Mouse (Mus musculus) heart, embryonic 11.5 days (tissue): ENCODE results near the gene Tubgcp2. TPM values are rescaled to one million over a fixed set of nuclear protein-coding genes. Genes with fewer than 3 reads are reported as not detected.

Source experiments
- ATAC-seq: fragments of 200-750 bp; cut with Nextera tagmentation; replicated peaks from 2 replicates; pipeline ENCODE4 v1.8.0; 2017; ENCODE audit warnings: moderate library complexity; ENCODE audit not compliant: insufficient number of reproducible peaks, low FRiP score, low TSS enrichment
- H3K27ac ChIP-seq: fragments of 300-500 bp; sonication (generic); 2 replicates; pipeline ENCODE4 v1.5.1; 2014; ENCODE audit warnings: mild to moderate bottlenecking, low read depth, low read length
- H3K27me3 ChIP-seq: fragments of 300-500 bp; sonication (generic); 2 replicates; pipeline ENCODE4 v1.6.1; 2014; ENCODE audit warnings: mild to moderate bottlenecking, low read length, mixed read lengths; ENCODE audit not compliant: control insufficient read depth, insufficient read depth
- H3K36me3 ChIP-seq: fragments of 300-500 bp; sonication (generic); 2 replicates; pipeline ENCODE4 v1.6.1; 2014; ENCODE audit warnings: mild to moderate bottlenecking, low read length, moderate library complexity, mixed read lengths; ENCODE audit not compliant: control insufficient read depth, insufficient read depth
- H3K4me1 ChIP-seq: fragments of 300-500 bp; sonication (generic); 2 replicates; pipeline ENCODE4 v1.6.1; 2014; ENCODE audit warnings: low read length; ENCODE audit not compliant: control insufficient read depth, insufficient read depth
- H3K4me2 ChIP-seq: fragments of 300-500 bp; sonication (generic); 2 replicates; pipeline ENCODE4 v1.6.1; 2014; ENCODE audit warnings: mild to moderate bottlenecking, moderate library complexity
- H3K4me3 ChIP-seq: fragments of 300-500 bp; sonication (generic); 2 replicates; pipeline ENCODE4 v1.5.1; 2014; ENCODE audit warnings: low read depth, low read length
- H3K9ac ChIP-seq: fragments of 300-500 bp; sonication (generic); 2 replicates; pipeline ENCODE4 v1.6.1; 2014; ENCODE audit warnings: mild to moderate bottlenecking, low read depth, low read length, moderate library complexity
- H3K9me3 ChIP-seq: fragments of 300-500 bp; sonication (generic); replicated peaks from 2 replicates; pipeline ENCODE4 v1.6.1; 2016; ENCODE audit warnings: low read length; ENCODE audit not compliant: control insufficient read depth
- WGBS: fragments of 180-500 bp; shearing (Covaris S2); extraction: QIAGEN DNeasy Blood & Tissue Kit; methylation state at CpG from one replicate; pipeline ENCODE4 v1.1.7; 2014; ENCODE audit not compliant: insufficient replicate concordance; 5-methylcytosine and 5-hydroxymethylcytosine counted together
- polyA plus RNA-seq: library from polyadenylated mRNA; unstranded; fragments of >200 nt; fragmentation: Nextera tagmentation; extraction: Ambion mirVana; gene quantifications from 2 replicates; pipeline ENCODE4 v1.2.1, GENCODE M21; 2014

Tubgcp2 gene
- polyA plus RNA-seq, 1 experiment from 2014 or later = 37.3 TPM

- peaks cover 33% of the 10 kb centered on the region for H3K36me3 ChIP-seq
- no peaks in the 10 kb centered on the region for H3K9me3 ChIP-seq
- peaks cover 3% of the 10 kb centered on the region; the same call in 1 of the 2 replicates for H3K27me3 ChIP-seq
- no peaks in the 10 kb centered on the region for H3K4me1 ChIP-seq
- no peak overlapping the region for H3K9ac ChIP-seq
- no peak overlapping the region for H3K4me3 ChIP-seq
- 92% methylated on average over 13 of the region's 13 CpGs for WGBS
- no peak overlapping the region for H3K27ac ChIP-seq
- no peak for ATAC-seq
- H3K4me2 ChIP-seq = no peak overlapping the region
Measured at GRCm38 (mm10) chr7:139998691-139999350, 37.6 kb downstream of the Tubgcp2 start.

DNA sequence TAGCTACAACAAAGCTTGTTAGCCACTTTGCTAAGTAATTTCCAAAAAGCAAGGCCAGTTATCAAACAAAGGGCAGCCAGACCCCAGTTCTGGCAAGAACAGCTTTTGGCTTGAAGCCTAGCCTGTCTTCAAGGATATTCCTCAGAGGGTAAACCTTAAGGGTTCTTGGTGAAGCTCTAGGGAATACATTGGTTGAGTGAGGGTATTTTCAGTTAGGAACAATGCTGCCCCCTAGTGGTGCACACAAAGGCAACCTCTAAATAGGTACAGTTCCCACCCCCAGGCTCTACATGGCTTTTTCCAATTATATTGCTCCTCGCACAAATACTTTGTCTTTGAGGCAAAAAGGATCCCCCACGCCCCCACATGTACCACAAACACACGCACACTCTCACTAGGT, 41.8 kb downstream of the Tubgcp2 start:
- Histone ChIP-seq H3K36me3 (peaks cover 19% of the 10 kb centered on the region), H3K4me2 (no peak overlapping the region), H3K27me3 (peaks cover 18% of the 10 kb centered on the region), H3K9ac (no peak overlapping the region), H3K9me3 (no peaks in the 10 kb centered on the region), H3K4me3 (no peak overlapping the region), H3K27ac (no peak overlapping the region), H3K4me1 (no peaks in the 10 kb centered on the region)
- no peak for ATAC-seq
- 30% methylated on average over 3 of the region's 3 CpGs for WGBS

GRCm38 (mm10) chr7:139994202-139994601, 42.3 kb downstream of the Tubgcp2 start:
- H3K9me3 ChIP-seq = no peaks in the 10 kb centered on the region
- no peak for ATAC-seq
- H3K9ac ChIP-seq = no peak overlapping the region
- H3K4me3 ChIP-seq = no peak overlapping the region
- WGBS = 70% methylated on average over 4 of the region's 4 CpGs
- no peak overlapping the region for H3K4me2 ChIP-seq
- H3K27me3 ChIP-seq = peaks cover 19% of the 10 kb centered on the region
- H3K4me1 ChIP-seq = no peaks in the 10 kb centered on the region
- H3K27ac ChIP-seq = no peak overlapping the region
- peaks cover 16% of the 10 kb centered on the region for H3K36me3 ChIP-seq

- no peak overlapping the region for H3K9ac ChIP-seq
- no peak overlapping the region for H3K4me3 ChIP-seq
- H3K27me3 ChIP-seq = peaks cover 25% of the 10 kb centered on the region
- no peak for ATAC-seq
- no peaks in the 10 kb centered on the region for H3K4me1 ChIP-seq
- no peak overlapping the region for H3K27ac ChIP-seq
- peaks cover 16% of the 10 kb centered on the region for H3K36me3 ChIP-seq
- H3K9me3 ChIP-seq = no peaks in the 10 kb centered on the region
- H3K4me2 ChIP-seq = no peak overlapping the region
- 87% methylated on average over 6 of the region's 6 CpGs for whole genome bisulfite sequencing
Measured at GRCm38 (mm10) chr7:139993532-139993931, 42.9 kb downstream of the Tubgcp2 start.

- H3K27ac ChIP-seq = no peak within 1 kb of the TSS
- peaks cover 31% of the 10 kb centered on the region for H3K27me3 ChIP-seq
- H3K4me1 ChIP-seq = no peaks in the 10 kb centered on the region
- H3K9me3 ChIP-seq = no peaks in the 10 kb centered on the region
- H3K9ac ChIP-seq = no peak within 1 kb of the TSS
- ATAC-seq = no peak; the same call in 1 of the 2 replicates
- H3K4me3 ChIP-seq = no peak within 1 kb of the TSS
- no peak within 1 kb of the TSS for H3K4me2 ChIP-seq
- peaks cover 14% of the 10 kb centered on the region for H3K36me3 ChIP-seq
- whole genome bisulfite sequencing = 25% methylated on average over 7 of the region's 7 CpGs
Measured at GRCm38 (mm10) chr7:139992406-139992805, 44.1 kb downstream of the Tubgcp2 start, which contains the start of gene Adam8. Gene Adam8 (minus strand): TSS chr7:139992562.

DNA sequence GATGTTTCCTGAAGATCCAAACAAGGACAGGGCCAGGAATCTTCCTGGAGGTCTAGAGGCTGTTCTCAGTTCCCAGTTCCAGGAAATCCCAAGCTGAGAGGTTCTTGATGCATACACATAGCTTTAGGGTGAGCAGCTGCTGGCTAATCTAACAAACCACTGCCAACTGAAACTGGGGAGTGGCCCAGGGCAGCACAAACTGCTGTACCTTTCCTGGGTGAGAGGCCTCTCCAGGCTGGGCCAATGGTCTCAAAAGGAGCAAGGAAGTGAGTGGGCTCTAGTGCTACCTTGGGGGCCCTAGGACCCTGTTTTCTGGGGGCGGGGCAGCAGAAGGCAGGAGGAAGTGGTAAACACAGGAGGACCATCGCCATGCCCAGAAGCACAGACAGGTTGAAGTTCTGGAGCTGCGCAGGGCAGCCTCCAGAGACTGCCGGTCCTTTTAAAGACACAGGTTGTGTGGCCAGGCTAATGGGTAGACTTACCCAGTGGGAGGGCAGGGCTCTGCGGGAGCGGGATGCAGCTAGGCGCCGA, 45.5 kb downstream of the Tubgcp2 start:
- ATAC-seq = no peak
- no peak overlapping the region for H3K27ac ChIP-seq
- no peak overlapping the region for H3K4me2 ChIP-seq
- H3K9ac ChIP-seq = no peak overlapping the region
- H3K9me3 ChIP-seq = no peaks in the 10 kb centered on the region
- H3K4me1 ChIP-seq = no peaks in the 10 kb centered on the region
- no peak overlapping the region for H3K4me3 ChIP-seq
- peaks cover 45% of the 10 kb centered on the region for H3K27me3 ChIP-seq
- WGBS = 71% methylated on average over 8 of the region's 8 CpGs
- H3K36me3 ChIP-seq = peaks cover 5% of the 10 kb centered on the region; the same call in 1 of the 2 replicates

- ATAC-seq = no peak
- Histone ChIP-seq H3K36me3 (no peaks in the 10 kb centered on the region), H3K27ac (no peak overlapping the region), H3K4me1 (no peaks in the 10 kb centered on the region), H3K9ac (no peak overlapping the region), H3K4me3 (no peak overlapping the region), H3K4me2 (no peak overlapping the region), H3K9me3 (no peaks in the 10 kb centered on the region), H3K27me3 (peaks cover 68% of the 10 kb centered on the region)
- WGBS = 71% methylated on average over 9 of the region's 9 CpGs
Measured at GRCm38 (mm10) chr7:139988272-139988671, 48.2 kb downstream of the Tubgcp2 start.

DNA sequence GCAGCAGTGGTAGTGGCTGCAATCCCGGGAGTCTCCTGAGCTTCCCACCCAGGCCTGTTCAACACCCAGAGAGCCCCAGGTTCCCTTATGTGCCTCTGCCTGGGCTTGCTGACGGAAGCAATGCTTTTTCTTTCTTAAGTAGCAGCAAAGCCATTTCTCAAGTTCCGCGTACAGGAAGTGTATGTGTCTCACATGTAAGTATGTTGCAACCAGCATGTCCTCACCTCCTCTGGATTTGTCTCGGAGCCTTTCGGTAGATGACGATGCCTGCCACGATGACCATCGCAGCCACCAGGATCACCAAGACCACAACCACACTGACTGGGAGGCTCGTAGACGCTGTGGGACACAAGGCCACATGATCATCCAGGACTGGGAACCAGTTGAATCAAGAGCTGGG, 52.0 kb downstream of the Tubgcp2 start:
- no peak overlapping the region for H3K27ac ChIP-seq
- peaks cover 62% of the 10 kb centered on the region for H3K27me3 ChIP-seq
- no peaks in the 10 kb centered on the region for H3K9me3 ChIP-seq
- H3K4me1 ChIP-seq = no peaks in the 10 kb centered on the region
- H3K9ac ChIP-seq = no peak overlapping the region
- H3K4me3 ChIP-seq = no peak overlapping the region
- 86% methylated on average over 11 of the region's 11 CpGs for WGBS
- no peaks in the 10 kb centered on the region for H3K36me3 ChIP-seq
- no peak overlapping the region for H3K4me2 ChIP-seq
- no peak for ATAC-seq

- WGBS = 74% methylated on average over 11 of the region's 11 CpGs
- no peaks in the 10 kb centered on the region for H3K9me3 ChIP-seq
Measured at GRCm38 (mm10) chr7:139982058-139982457, 54.4 kb downstream of the Tubgcp2 start.

More at GRCm38 (mm10) chr7:139982058-139982457, 54.4 kb downstream of the Tubgcp2 start:
- H3K4me1 ChIP-seq = peaks cover 6% of the 10 kb centered on the region
- no peak overlapping the region for H3K4me3 ChIP-seq
- H3K27ac ChIP-seq = no peak overlapping the region
- H3K27me3 ChIP-seq = peaks cover 65% of the 10 kb centered on the region
- no peak overlapping the region for H3K9ac ChIP-seq
- no peak overlapping the region for H3K4me2 ChIP-seq
- no peaks in the 10 kb centered on the region for H3K36me3 ChIP-seq
- ATAC-seq = no peak
